Mouse (Mus musculus) CH12.LX (cell line): Measurements from ENCODE around the gene Slc5a4b. TPM values are rescaled to one million over a fixed set of nuclear protein-coding genes. Genes with fewer than 3 reads are reported as not detected.
A peak's percentile ranks its signal among the peaks of the same experiment; 100 is the strongest.

ENCODE experiments used
- DNase-seq: peaks from one replicate; pipeline ENCODE4 v3.0.0-alpha.2; 2013; ENCODE audit errors: extremely low read depth
- H3K27ac ChIP-seq: 2 replicates; pipeline ENCODE4 v1.5.1; 2012; ENCODE audit warnings: low read depth, mild to moderate bottlenecking, control low read depth, moderate library complexity; ENCODE audit not compliant: insufficient read depth
- H3K27me3 ChIP-seq: replicated peaks from 2 replicates; pipeline ENCODE3; 2012; ENCODE audit warnings: inconsistent platforms
- H3K36me3 ChIP-seq, 2 experiments: replicated peaks in 1 of 2; 2 replicates each; pipeline versions ENCODE3 to v1.6.1; 2012; ENCODE audit warnings: inconsistent platforms in 1 of 2, low read length in 1 of 2, mild to moderate bottlenecking in 1 of 2, mixed read lengths in 1 of 2, moderate library complexity in 1 of 2; ENCODE audit not compliant: control insufficient read depth in 1 of 2, insufficient read depth in 1 of 2
- H3K4me1 ChIP-seq, 2 experiments: 2 replicates each; pipeline ENCODE4 v1.6.1; 2012; ENCODE audit warnings: inconsistent platforms in 1 of 2, moderate library complexity in 1 of 2; ENCODE audit not compliant: insufficient read depth in 2 of 2, control insufficient read depth in 1 of 2
- H3K4me2 ChIP-seq: 2 replicates; pipeline ENCODE4 v1.6.1; 2012; ENCODE audit warnings: low read depth, mild to moderate bottlenecking, control low read depth; ENCODE audit not compliant: poor library complexity, insufficient read depth, severe bottlenecking
- H3K4me3 ChIP-seq, 3 experiments: fragments of 150-350 bp in 1 of 3; sonication (generic) in 1 of 3; replicated peaks in 1 of 3; 2 replicates each; pipeline versions ENCODE3 to v1.5.1; 2011 to 2012; ENCODE audit warnings: low read depth in 2 of 3, low read length in 2 of 3, mild to moderate bottlenecking in 2 of 3, moderate library complexity in 2 of 3, control low read depth in 1 of 3, improper control_type of control experiment in 1 of 3, inconsistent platforms in 1 of 3, mixed read lengths in 1 of 3; ENCODE audit not compliant: poor library complexity in 1 of 3
- H3K79me2 ChIP-seq: replicated peaks from 2 replicates; pipeline ENCODE4 v1.6.1; 2012; ENCODE audit warnings: mild to moderate bottlenecking, moderate library complexity; ENCODE audit not compliant: control insufficient read depth, poor library complexity, insufficient read depth, severe bottlenecking; ENCODE audit errors: extremely low read depth
- H3K9ac ChIP-seq: 2 replicates; pipeline ENCODE4 v1.6.1; 2012; ENCODE audit warnings: low read depth, mild to moderate bottlenecking, control low read depth, moderate library complexity; ENCODE audit not compliant: insufficient read depth
- H3K9me3 ChIP-seq: replicated peaks from 2 replicates; pipeline ENCODE3; 2012; ENCODE audit warnings: low read length, inconsistent platforms, mixed read lengths
- CHD1 ChIP-seq: IDR thresholded peaks from 2 replicates; pipeline ENCODE4 v1.6.1; 2012; ENCODE audit warnings: low read depth, low read length, improper control_type of control experiment, inconsistent platforms
- CHD2 ChIP-seq: IDR thresholded peaks from 2 replicates; pipeline ENCODE4 v1.6.1; 2011; ENCODE audit warnings: low read length, improper control_type of control experiment
- CTCF ChIP-seq, 2 experiments: IDR thresholded peaks in 1 of 2; conservative IDR thresholded peaks in 1 of 2; 2 replicates each; pipeline ENCODE4 v1.5.1; 2011 to 2012; ENCODE audit warnings: low read depth in 2 of 2, low read length in 2 of 2, improper control_type of control experiment in 1 of 2, inconsistent platforms in 1 of 2, mild to moderate bottlenecking in 1 of 2, moderate library complexity in 1 of 2
- JUN ChIP-seq: IDR thresholded peaks from 2 replicates; pipeline ENCODE4 v1.6.1; 2011; ENCODE audit warnings: low read depth, mild to moderate bottlenecking, low read length, improper control_type of control experiment, moderate library complexity; ENCODE audit not compliant: insufficient read depth
- JUND ChIP-seq: conservative IDR thresholded peaks from 2 replicates; pipeline ENCODE4 v1.6.1; 2011; ENCODE audit warnings: low read depth, low read length, improper control_type of control experiment
- MAFK ChIP-seq: IDR thresholded peaks from 2 replicates; pipeline ENCODE4 v1.6.1; 2011; ENCODE audit warnings: low read length, improper control_type of control experiment; ENCODE audit not compliant: insufficient replicate concordance
- MAZ ChIP-seq: IDR thresholded peaks from 2 replicates; pipeline ENCODE4 v1.6.1; 2012; ENCODE audit warnings: low read depth, mild to moderate bottlenecking, inconsistent platforms, low read length, improper control_type of control experiment, moderate library complexity
- MEF2A ChIP-seq: IDR thresholded peaks from 2 replicates; pipeline ENCODE4 v1.6.1; 2014; ENCODE audit warnings: low read depth, mild to moderate bottlenecking, inconsistent platforms, low read length, improper control_type of control experiment, borderline replicate concordance
- MXI1 ChIP-seq: IDR thresholded peaks from 2 replicates; pipeline ENCODE4 v1.6.1; 2011; ENCODE audit warnings: mild to moderate bottlenecking, low read depth, low read length, improper control_type of control experiment
- MYC ChIP-seq: IDR thresholded peaks from 2 replicates; pipeline ENCODE4 v1.6.1; 2011; ENCODE audit warnings: low read depth, mild to moderate bottlenecking, improper control_type of control experiment, low read length
- NELFE ChIP-seq: IDR thresholded peaks from 2 replicates; pipeline ENCODE4 v1.6.1; 2011; ENCODE audit warnings: low read depth, low read length, improper control_type of control experiment
- POLR2A ChIP-seq: IDR thresholded peaks from 2 replicates; pipeline ENCODE4 v1.6.1; 2011; ENCODE audit warnings: low read depth, mild to moderate bottlenecking, improper control_type of control experiment, low read length
- RAD21 ChIP-seq: IDR thresholded peaks from 2 replicates; pipeline ENCODE4 v1.6.1; 2011; ENCODE audit warnings: low read depth, mild to moderate bottlenecking, low read length, improper control_type of control experiment, moderate library complexity
- RCOR1 ChIP-seq: conservative IDR thresholded peaks from 2 replicates; pipeline ENCODE4 v1.6.1; 2012; ENCODE audit warnings: low read depth, mild to moderate bottlenecking, inconsistent platforms, low read length, improper control_type of control experiment
- SIN3A ChIP-seq: IDR thresholded peaks from 2 replicates; pipeline ENCODE4 v1.6.1; 2012; ENCODE audit warnings: low read length, improper control_type of control experiment, inconsistent platforms
- SMC3 ChIP-seq: IDR thresholded peaks from 2 replicates; pipeline ENCODE4 v1.6.1; 2011; ENCODE audit warnings: low read depth, low read length, improper control_type of control experiment
- TCF12 ChIP-seq: IDR thresholded peaks from 2 replicates; pipeline ENCODE4 v1.6.1; 2014; ENCODE audit warnings: low read depth, mild to moderate bottlenecking, inconsistent platforms, low read length, improper control_type of control experiment
- USF2 ChIP-seq: conservative IDR thresholded peaks from 2 replicates; pipeline ENCODE4 v1.6.1; 2011; ENCODE audit warnings: low read depth, low read length, improper control_type of control experiment
- ZC3H11A ChIP-seq: IDR thresholded peaks from 2 replicates; pipeline ENCODE4 v1.6.1; 2012; ENCODE audit warnings: low read depth, mild to moderate bottlenecking, inconsistent platforms, low read length, improper control_type of control experiment
- ZKSCAN1 ChIP-seq: IDR thresholded peaks from 2 replicates; pipeline ENCODE4 v1.6.1; 2012; ENCODE audit warnings: low read depth, inconsistent platforms, low read length, improper control_type of control experiment, borderline replicate concordance
- ZMIZ1 ChIP-seq: IDR thresholded peaks from 2 replicates; pipeline ENCODE4 v1.6.1; 2012; ENCODE audit warnings: low read depth, mild to moderate bottlenecking, inconsistent platforms, low read length, improper control_type of control experiment
- ZNF384 ChIP-seq: IDR thresholded peaks from 2 replicates; pipeline ENCODE4 v1.6.1; 2012; ENCODE audit warnings: low read depth, low read length, improper control_type of control experiment, inconsistent platforms
- dilution Hi-C: fragments of 300-500 bp; cut with MboI; formaldehyde crosslinking; loops from 2 replicates; pipeline ENCODE4 v1.14.3; 2020; ENCODE audit warnings: low sequenced_read_pairs; ENCODE audit not compliant: extremely low pct_unique_long_range_greater_than_20kb, extremely low pct_ligation_motif_present
- in situ Hi-C: fragments of 300-500 bp; cut with MboI; formaldehyde crosslinking; loops from 3 replicates; pipeline ENCODE4 v1.14.3; 2019; ENCODE audit warnings: low sequenced_read_pairs, low pct_ligation_motif_present, low pct_unique_long_range_greater_than_20kb, mixed read lengths
- polyA plus RNA-seq: library from polyadenylated mRNA; unstranded; fragments of >175 nt; gene quantifications from 2 replicates; pipeline ENCODE4 v1.2.1, GENCODE M21; 2012; ENCODE audit warnings: low read depth; ENCODE audit not compliant: insufficient read length
- total RNA-seq, 2 experiments: library from RNA; depleted of rRNA; stranded (reverse); fragments of 300-350 nt in 1 of 2; fragments of >200 nt in 1 of 2; gene quantifications; 2 replicates each; pipeline ENCODE4 v1.2.3; 2012 to 2014

Gene Slc5a4b
- total and polyA plus RNA-seq, 3 experiments = not detected

GRCm38 (mm10) chr10:76117966-76118365 is 7.2 kb upstream of the Slc5a4b start:
- Histone ChIP-seq H3K27ac (no peak overlapping the region), H3K27me3 (no peaks in the 10 kb centered on the region), H3K4me1 (peaks cover 6 to 17% of the 10 kb centered on the region in 2 experiments), H3K4me2 (0 out of 2 replicates have a peak overlapping the region, but pooled peaks have one; percentile 8), H3K9me3 (no peaks in the 10 kb centered on the region), H3K4me3 (peak overlapping the region in 1 of 3 experiments; percentile 1), H3K36me3 (no peaks in the 10 kb centered on the region), H3K79me2 (no peaks in the 10 kb centered on the region), H3K9ac (no peak overlapping the region)
- in situ Hi-C loops (loop anchor here (10.0 kb wide), 1 partner anchor 143 kb away; no protein-coding TSS in a partner anchor), dilution Hi-C loops (no loop called here)
- TF ChIP-seq MAFK = no peak
- peak; percentile 32; the same call in 1 of the 2 replicates for TF ChIP-seq SIN3A
- TF ChIP-seq MYC = no peak
- peak; percentile 82 for TF ChIP-seq SMC3
- no peak for TF ChIP-seq ZMIZ1
- TF ChIP-seq RAD21 = peak; percentile 65
- TF ChIP-seq MAZ = no peak
- TF ChIP-seq CTCF (conservative IDR thresholded peaks at IDR 0.05 in 1 of 2, IDR thresholded peaks at IDR 0.05 in 1 of 2; ENCODE audit: low read depth in 2 of 2, low read length in 2 of 2) = peak; percentile 63 to 91
- no peak for TF ChIP-seq RCOR1
- TF ChIP-seq MEF2A = peak; percentile 53; the same call in 1 of the 2 replicates
- peak; percentile 46; the same call in 1 of the 2 replicates for TF ChIP-seq ZC3H11A
- DNase-seq = peak; percentile 72

DNA sequence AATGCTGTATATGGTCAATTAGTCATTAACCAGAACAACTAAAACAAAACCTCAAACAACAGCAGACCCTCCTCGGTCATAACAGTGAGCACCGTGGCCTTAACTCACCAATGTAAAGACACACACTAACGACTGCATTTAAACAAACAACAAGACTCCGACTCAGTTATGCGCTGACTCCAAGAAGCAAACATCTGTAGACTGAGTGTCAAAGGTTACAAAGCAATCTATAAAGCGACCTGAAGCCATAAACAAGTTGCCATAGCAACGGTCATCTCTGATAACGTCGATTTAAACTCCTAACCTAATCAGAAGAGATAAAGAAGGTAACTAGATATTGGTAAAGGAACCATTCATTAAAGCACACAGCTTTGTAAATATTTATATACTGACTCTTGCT is 13.4 kb downstream of the Slc5a4b start:
- dilution Hi-C loops (no loop called here), in situ Hi-C loops (no loop called here)
- Histone ChIP-seq H3K79me2 (no peaks in the 10 kb centered on the region), H3K9ac (no peak overlapping the region), H3K9me3 (no peaks in the 10 kb centered on the region), H3K4me2 (no peak overlapping the region), H3K4me3 (no peak overlapping the region), H3K36me3 (no peaks in the 10 kb centered on the region), H3K27ac (no peak overlapping the region), H3K27me3 (no peaks in the 10 kb centered on the region), H3K4me1 (0 out of 4 replicates have a peak, but pooled peaks cover 0 to 3% of the 10 kb centered on the region in 2 experiments)
- no peak for DNase-seq
- TF ChIP-seq MYC (no peak), POLR2A (no peak), TCF12 (no peak), CHD1 (no peak), JUN (no peak), ZKSCAN1 (no peak), MAZ (no peak), NELFE (no peak), ZNF384 (no peak), ZMIZ1 (no peak), MXI1 (no peak), USF2 (no peak), JUND (no peak), RAD21 (no peak), CHD2 (no peak)
